Mouse (Mus musculus) activated CD4-positive, CD25-positive, alpha-beta regulatory T cell, adult 4 months (primary cell): ENCODE results near the gene Col9a2. TPM values are rescaled to one million over a fixed set of nuclear protein-coding genes. Genes with fewer than 3 reads are reported as not detected.
"Not testable (repeated sequence)": the region's sequence is repeated elsewhere in the genome, so short reads cannot be mapped to it uniquely, and the experiment has no call there.

ENCODE experiments used
- ATAC-seq: one replicate; pipeline ENCODE4 v1.8.0; 2017
- polyA plus RNA-seq, 2 experiments: library from polyadenylated mRNA; unstranded; fragments of 100-300 nt; shearing (Covaris generic); gene quantifications; one replicate each; pipeline ENCODE4 v1.2.1; 2017

The Col9a2 gene
- polyA plus RNA-seq, 2 experiments from 2014 or later = not detected

DNA sequence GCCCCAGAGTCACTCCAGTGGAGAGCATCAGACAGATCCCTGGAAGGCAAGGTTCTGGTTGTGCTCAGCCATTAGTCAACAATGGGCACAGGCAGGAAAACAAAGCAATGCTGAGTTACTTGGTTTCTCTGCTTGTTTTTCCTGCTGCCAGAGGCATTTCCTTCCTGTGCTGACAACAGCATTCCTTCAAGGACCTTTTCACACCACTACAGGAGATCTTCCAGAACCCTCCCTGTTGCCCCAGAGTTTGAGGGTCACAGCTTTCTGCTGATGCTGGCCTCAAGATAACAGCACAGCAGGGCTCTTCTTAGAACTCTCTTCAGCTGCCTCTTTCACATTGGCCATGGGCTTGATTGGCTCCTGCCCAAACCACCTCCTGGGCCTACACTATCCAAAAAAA is 17.3 kb upstream of the Col9a2 start:
- no peak for ATAC-seq

DNA sequence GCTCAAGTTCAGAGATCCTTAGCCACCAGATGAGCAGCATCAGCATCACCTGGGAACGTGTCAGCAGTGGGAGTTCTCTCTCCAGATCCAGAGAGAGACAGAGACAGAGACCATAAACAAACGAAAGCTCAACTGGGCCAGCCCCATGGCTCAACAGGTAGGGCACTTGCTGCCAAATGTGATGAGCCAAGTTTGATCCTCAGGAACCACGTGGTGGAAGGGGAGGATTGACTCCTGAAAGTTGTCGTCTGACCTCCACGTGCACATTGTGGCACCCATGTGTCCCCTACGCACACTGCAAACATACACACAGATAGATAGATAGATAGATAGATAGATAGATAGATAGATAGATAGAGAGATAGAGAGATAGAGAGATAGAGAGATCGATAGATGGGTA is 15.7 kb upstream of the Col9a2 start:
- ATAC-seq = no peak

DNA sequence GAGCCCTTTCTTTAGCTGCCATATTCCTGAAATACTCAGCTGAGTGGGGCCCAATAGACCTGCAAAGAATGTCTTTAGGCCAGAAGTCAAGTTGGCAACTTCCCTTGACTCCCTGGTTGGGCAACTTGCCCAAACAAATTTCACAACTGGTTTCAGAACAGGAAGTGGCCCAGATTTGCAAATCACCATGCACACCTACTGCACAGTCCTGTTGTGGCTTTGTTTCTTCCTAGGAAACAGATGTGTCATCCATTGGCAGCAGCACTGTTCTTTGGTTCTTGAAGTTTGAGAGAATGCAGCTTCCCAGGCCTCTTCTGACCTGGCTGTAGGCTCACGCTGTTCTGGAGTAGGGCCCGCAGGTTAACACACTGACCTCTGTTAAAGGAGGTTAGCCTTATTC is 15.2 kb upstream of the Col9a2 start:
- ATAC-seq = no peak

DNA sequence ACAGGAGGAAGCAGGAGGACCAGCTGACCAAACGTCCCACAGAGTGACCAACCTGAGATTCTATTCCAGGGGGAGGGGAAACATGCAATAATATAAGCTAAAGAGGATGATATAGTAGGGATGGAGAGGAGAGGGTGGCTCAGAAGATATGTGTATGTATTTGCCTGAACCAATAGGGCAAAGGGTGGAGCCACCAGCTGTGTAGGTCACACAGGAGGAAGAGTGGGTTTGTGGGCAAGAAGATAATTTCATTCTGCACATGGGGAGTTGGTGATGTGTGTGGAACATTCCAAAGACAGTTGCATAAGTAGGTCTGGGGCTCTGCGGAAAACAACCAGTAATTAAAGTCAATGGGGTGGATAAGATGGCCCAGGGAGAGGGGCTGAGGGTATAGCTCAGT is 13.5 kb upstream of the Col9a2 start:
- ATAC-seq = no peak

DNA sequence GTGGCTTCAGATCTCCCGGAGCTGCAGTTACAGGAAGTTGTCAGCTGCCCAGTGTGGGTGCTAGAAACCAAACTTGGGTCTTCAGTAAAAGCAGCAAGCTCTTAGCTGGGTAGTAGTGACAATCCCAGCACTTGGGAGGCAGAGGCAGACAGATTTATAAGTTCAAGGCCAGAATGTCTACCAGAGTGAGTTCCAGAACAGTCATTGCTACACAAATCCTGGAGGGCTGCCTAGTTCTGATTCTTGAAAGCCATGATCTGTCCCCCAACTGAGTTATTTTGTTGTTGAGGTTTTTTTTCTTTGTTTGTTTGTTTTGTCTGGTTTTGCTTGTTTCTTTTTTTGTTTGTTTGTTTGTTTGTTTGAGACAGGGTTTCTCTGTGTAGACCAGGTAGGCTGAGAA is 11.0 kb upstream of the Col9a2 start:
- no peak for ATAC-seq

DNA sequence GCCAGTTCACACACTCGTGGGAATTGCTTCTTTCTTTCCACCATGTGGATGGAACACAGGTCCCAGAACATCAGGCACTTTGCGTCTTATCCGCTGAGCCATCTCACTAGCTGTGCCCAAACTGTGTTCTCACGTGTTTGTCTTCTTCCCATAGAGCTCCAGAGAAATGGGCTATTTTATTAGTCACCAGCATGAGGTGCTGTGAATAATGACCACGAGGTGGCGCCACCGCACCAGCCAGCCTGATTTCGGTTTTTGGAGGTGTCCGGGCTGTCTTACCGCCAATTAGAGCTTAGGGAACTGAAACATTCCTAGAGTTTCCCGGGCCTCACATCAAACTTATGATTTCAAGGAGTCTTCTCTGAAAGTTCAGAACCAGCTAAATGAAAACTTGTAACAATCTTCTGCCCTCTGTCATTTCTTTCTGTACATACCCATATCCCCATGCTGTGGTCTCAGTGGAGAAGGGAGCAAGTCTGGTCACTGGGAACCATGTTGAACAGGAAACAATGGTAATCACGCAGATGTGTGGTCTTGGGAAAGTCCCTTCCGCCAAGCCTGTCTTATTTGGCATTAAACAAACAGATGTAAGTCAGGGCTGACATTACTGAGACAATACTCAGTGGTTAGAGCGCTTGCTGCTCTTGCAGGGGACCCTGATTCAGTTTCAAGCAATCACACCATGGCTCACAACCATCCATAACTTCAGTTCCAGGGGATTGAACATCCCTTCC is 10.4 kb upstream of the Col9a2 start:
- ATAC-seq = peak; percentile 55

DNA sequence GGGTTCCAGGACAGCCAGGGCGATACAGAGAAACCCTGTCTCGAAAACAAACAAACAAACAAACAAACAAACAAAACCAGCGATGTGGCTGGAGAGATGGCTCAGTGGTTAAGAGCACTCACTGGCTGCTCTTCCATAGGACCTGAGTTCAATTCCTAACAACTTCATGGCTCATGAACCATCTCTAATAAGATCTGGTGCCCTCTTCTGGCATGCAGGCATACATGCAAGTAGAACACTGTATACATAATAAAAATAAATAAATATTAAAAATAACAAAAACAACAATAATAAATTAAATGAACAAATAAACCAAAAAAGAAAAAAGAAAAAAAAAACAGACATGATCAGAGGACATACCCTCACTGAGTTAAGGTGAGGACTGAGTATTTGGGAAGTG is 9.6 kb upstream of the Col9a2 start:
- ATAC-seq = no peak

DNA sequence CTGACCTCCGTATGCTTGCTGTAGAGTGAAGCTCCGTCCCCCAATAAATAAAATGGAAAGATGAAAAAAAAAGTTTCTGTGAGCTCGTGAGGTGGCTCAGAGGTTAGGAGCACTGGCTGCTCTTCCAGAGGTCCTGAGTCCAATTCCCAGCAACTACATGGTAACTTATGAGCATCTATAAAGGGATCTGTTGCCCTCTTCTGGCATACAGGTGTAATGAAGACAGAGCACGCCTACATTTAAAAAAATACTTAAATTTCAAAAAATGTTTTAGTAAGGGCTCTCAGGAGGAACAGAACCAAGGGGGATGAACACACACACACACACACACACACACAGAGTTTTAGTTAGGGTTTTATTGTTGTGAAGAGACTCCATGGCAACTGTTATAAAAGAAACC is 7.7 kb upstream of the Col9a2 start:
- ATAC-seq = no peak

DNA sequence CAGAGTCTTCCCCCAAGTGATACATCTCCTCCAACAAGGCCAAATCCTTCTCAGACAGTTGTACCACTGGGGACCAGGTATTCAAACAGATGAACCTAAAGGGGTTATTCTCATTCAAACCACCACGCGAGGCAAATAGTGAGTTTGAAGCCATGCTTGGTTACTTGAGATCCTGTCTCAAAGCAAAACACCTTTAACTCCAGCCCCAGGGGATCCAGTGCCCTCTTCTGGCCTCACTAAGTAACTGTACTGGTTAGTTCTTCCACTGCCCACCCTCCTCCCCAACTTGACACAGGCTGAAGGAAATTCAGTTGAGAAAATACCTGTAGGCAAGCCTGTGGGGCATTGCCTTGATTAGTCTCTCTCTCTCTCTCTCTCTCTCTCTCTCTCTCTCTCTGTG is 6.2 kb upstream of the Col9a2 start:
- ATAC-seq = no peak

DNA sequence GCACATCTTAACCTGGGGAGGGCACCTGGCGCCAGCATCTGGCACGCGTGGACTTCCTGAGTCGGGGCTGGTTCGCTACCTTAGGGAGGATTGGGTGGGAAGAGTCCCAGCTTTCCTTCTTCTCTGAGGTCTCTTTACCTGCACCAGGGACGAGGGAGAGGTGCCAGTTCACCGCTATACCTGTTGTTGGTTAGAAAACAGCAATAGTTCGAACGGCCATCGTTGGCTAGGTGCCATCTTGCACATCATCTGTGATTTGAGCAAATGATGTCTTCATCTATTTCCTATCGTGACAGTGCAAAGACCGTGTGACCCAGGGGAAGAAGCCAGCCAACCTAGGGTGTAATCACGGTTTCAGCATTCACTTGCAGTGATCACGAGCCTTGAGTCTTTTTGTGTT is 1.1 kb downstream of the Col9a2 start:
- ATAC-seq = no peak

DNA sequence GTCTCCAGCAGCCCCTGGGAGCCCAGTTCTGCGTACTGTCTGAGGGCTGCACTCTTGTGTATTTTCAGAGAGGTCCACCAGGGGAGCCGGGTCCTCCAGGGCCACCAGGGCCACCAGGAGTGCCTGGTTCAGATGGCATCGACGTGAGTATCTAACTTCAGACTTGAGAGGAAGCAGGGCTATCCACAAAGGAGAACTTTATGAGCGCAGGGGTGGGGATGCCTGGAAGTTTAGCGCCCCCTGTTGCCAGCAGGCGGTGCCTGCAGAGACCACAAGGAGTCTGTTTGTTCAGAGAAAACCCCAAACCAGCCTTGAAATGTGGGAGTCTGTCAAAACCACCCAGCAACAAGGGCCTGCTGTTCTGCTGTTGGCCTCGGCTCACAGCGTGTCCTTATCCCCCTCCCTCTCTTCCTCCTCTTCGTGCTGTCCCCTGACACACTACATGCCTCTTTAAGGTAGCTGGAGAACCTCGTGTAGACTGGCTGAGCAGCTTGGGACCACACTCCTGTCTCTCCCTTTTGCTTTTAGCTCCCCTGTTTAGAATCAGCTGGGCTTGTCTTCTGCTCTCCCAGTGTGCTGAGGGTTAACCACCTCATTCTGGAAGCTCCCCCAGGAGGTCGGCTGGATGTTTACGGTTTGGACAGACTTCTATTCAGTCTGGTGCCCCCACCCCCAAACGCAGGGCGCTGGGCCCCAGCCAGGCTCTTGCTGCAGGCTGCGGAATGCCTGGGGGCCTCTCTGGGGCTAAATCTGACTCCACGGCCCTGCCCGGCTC is 1.9 kb downstream of the Col9a2 start:
- peak; percentile 68 for ATAC-seq

DNA sequence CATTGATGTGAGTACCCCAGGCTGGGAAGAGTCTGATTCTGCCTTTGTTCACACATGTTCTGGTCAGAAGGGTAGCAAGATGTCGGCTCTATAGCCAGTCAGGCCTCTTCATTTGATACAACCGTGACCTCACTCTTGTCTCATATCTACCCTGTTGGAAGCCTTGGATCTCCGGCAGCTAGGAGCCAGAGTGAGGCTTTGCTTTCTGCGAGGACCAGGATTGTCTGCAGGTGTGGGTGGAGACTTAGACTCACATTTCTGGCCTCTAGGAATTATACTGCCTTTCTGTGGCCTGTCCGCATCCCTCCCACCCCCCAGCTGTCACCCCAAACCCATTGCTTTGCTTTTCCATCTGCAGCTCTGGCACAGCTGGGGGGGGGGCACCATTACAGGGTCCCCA is 3.3 kb downstream of the Col9a2 start:
- ATAC-seq = no peak

DNA sequence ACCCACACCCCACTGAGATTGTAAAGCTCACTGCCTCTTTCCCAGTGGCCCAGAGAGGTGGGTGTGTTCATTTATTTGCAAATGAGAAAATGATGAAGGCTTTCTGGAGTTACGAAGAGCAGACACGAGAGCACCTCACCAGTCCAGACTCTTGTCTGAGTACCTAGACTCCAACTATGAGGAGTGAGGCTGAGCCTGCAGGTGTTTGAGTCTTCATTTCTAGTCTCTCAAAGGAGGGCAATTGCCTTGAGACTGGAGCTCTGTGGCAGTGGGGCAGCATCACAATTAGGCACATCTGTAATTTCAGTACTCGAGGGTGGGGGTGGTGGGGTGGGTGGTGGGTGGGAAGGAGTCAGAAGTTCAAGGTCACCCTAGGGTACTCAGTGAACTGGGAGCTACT is 3.8 kb downstream of the Col9a2 start:
- no peak for ATAC-seq

DNA sequence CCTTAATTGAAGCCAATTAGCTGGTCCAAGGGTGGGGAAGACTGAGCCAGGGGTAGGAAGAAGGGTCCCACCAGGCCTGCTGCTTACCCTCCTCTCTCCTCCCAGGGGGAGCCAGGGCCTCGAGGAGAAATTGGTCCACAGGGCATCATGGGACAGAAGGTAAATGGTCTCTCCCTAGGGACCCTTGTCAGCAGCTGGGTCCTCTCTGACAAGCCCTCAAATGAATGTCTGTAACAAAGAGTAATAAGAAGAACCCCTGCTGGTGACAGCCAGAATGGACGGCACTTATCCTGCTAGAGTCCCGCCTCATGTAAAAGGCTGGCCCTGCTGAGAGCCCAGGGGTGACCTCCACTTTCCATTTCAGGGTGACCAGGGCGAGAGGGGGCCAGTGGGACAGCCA is 12.7 kb downstream of the Col9a2 start:
- no peak for ATAC-seq

DNA sequence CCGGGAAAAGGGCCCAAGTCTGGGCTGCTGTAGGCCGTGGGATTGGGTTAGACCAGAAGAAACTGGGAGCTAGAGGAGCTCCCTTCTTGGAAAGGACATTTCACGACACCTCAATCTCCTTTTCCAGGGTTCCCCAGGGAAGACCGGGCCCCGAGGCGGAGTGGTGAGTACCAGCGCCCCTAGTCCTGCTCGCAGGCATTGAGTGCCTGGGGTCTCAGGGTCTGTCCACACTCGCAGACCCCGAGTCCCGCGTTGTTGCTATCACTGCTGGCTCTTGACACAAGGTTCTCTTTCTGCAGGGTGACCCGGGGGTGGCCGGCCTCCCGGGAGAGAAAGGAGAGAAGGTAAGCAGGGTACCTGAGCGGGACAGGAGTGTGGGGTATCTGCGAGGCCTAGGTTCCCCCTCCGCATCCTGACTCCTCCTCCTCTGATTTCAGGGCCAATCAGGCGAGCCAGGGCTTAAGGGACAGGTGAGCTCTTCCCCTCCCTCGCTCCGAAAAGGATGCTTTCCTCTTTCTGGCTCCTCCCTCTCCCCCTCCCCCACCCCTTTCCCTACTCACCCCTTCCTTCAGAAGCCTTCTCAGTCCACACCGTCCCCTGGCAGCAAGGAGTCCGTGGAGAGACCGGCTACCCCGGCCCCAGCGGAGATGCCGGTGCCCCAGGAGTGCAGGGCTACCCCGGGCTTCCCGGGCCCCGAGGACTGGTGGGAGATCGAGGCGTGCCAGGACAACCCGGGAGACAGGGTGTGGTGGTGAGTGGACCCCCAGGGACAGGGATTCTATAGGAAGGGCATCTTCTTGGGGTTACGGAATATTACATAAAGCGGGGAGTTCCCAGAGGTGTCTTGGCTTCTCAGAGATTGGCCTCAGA is 13.5 kb downstream of the Col9a2 start:
- no peak for ATAC-seq

DNA sequence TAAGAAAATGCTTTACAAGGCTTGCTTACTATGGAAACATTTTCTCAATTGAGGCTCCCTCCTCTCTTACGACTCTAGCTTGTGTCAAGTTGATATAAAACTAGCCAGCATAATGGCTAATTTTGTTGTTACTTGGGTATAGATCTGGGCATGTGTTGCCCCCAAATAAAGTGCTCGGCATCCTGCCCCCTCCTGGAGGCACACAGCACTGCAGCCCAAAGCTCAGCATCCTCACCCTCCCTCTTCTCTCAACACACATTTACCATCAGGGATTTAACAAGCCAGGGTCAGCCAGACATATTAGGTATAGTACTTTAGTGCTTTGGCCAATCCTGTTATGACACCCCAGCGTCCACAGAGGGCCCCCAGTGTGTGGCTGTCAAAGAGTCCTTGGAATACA is 17.2 kb downstream of the Col9a2 start:
- no peak for ATAC-seq

DNA sequence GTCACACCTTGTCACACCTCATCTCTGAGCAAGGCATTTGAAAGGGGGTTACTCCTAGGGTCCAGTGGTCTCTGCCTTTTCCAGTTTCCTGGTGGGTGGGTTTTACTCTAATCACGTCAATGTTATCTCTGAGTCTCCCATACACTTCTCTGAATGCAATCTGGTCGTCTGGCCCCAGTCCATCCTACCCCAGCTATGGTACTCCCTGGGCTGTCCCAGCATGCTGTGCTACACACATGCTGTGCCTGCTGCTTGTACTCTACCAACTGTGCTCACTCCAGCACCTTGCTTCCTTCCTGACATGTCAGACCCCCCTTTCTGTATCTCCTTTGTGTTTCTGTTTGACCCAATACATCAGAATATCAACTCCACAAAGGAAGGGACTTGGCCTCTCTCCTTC is 17.8 kb downstream of the Col9a2 start:
- ATAC-seq = no peak

DNA sequence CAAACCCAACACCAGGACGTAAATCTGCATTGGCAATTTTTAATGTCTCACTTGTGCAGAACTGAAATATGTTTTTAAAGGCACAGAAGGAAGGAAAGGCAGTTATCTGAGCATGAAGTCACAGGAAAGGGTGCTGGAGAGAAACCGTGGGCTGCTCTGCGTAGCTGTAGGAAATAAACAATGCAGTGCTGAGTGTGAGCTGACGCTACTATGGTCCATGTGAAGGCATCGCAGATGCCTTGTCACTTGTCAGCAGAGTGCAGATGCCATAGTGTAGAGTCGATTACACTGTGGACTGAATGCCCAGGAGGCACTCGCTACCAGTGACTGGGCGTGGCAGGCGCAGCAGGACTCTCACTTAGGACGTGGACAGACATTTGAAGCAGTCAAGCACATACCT is 20.0 kb downstream of the Col9a2 start:
- ATAC-seq = not testable (repeated sequence)

DNA sequence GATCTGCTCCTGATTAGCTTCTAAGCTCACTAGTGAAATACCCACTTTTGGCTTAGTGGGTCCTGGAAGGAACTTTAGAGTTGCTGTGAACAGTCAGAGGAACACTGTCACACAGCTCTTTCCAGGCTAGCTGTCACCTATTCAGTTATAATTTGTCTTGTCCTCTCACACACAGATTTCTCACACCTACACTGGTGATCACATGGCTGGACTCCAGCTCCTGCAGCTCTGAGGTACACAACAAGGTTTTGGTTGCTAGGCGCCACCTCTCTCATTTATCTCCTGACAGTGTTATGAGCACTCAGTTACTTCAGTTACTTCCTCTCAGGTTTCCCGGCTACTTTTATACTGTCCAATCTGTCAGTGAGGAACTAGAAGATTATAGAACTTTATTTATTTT is 26.2 kb downstream of the Col9a2 start:
- no peak for ATAC-seq

DNA sequence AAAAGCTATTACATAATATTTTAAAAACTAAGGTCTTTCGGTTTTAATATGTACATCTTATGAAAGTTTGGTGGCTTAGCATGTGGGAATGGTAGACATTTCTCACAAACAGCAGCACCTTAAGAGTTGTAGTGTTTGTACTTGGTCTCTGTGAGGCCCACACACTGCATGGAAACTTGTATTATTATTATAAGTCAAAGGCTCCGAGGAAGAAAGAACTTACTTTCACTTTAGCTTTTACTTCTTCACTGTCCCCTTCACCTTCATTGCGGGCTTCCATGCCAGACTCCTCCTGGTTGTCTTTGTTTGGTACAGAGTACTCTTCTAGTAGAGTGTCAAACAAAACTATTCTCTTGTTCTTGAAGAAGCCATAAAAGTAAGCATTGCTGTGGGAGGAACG is 35.1 kb downstream of the Col9a2 start:
- ATAC-seq = peak; percentile 63

DNA sequence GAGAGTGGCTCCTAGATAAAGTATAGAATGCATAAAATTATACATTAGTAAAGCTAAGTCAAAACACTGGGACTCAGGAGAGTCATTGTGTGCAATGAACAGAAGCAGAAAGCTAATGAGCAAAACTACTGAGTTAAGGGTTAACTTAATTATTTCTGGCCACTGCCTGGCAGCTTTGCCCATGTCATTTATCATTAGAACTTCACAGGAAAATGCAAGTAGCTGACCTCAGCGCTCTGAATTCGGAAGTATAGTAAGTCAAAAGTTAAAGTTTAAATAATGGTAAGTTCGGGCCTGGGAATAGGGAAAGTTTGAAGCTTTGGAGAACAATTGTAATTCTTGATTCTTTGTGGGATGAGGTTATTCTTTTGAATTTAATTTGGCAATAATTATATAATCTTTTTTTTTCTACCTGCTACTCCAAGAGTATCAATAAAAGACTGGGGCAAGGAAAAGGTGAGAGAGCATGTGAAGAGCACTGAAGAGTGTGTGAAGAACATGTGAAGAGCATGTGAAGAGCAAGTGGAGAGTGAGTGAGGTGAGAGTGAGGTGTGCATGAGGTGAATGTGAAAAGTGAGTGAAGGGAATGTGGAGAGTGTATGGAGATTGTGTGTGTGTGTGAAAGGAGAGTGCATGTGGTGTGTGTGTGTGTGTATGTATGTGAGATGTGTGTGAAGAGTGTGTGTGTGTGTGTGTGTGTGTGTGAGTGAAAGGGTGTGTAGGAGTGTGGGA is 38.9 kb downstream of the Col9a2 start:
- ATAC-seq = no peak

DNA sequence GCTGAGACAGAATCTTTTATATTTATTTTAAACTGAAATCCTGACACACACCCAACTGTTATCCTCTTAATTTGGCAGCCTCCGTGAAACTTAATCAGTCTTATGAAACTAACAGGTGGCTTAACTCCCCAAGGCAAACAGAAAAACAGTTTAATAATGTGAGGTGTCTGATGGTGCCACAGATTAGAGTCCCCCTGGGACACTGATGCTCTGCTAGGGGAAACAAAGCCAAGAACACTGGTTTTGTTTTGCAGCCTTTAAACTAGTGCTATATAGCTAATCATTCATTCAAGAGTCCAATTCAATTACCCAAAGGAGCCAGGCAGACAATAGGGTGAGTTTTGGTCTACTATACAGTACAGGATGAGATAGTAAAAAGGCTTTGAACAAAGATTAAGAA is 41.2 kb downstream of the Col9a2 start:
- ATAC-seq = no peak

DNA sequence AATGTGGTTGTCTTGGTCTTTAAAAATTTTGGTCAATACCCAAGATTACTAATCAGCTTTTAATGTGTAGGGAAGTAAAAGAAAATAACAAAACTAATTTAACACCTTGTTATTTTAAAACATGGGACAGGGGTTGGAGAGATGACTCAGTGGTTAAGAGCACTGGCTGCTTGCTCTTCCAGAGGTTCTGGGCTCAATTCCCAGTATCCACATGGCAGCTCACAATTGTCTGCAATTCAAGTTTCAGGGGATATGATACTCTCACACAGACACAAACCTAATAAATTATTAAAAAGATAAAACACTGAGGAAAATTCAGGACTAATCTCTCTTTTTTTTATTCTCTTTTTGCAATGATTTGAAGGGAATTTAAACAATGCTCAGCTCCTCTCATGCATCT is 45.3 kb downstream of the Col9a2 start:
- no peak for ATAC-seq
